Mouse (Mus musculus) limb, embryonic 14.5 days (tissue): Measurements from ENCODE around the gene Nfix. TPM values are rescaled to one million over a fixed set of nuclear protein-coding genes. Genes with fewer than 3 reads are reported as not detected.

ENCODE experiments used
- ATAC-seq: fragments of 200-750 bp; cut with Nextera tagmentation; 2 replicates; pipeline ENCODE4 v1.8.0; 2017; ENCODE audit warnings: low read depth, moderate number of reproducible peaks, moderate TSS enrichment; ENCODE audit not compliant: low FRiP score
- DNase-seq: peaks from one replicate; pipeline ENCODE4 v3.0.0-alpha.2; 2015; ENCODE audit warnings: low spot score
- H3K27ac ChIP-seq: fragments of 300-500 bp; sonication (generic); replicated peaks from 2 replicates; pipeline ENCODE4 v1.5.1; 2014; ENCODE audit warnings: low read depth, mild to moderate bottlenecking, low read length, moderate library complexity, mixed read lengths
- H3K27me3 ChIP-seq: fragments of 300-500 bp; sonication (generic); 2 replicates; pipeline ENCODE4 v1.6.1; 2014; ENCODE audit warnings: low read length, mixed read lengths; ENCODE audit not compliant: control insufficient read depth, insufficient read depth
- H3K36me3 ChIP-seq: fragments of 300-500 bp; sonication (generic); 2 replicates; pipeline ENCODE4 v1.6.1; 2014; ENCODE audit warnings: mild to moderate bottlenecking, low read length, moderate library complexity, mixed read lengths; ENCODE audit not compliant: control insufficient read depth, insufficient read depth
- H3K4me1 ChIP-seq: fragments of 300-500 bp; sonication (generic); 2 replicates; pipeline ENCODE4 v1.6.1; 2014; ENCODE audit warnings: antibody characterized with exemption, low read length, mixed read lengths; ENCODE audit not compliant: control insufficient read depth, insufficient read depth
- H3K4me2 ChIP-seq: fragments of 300-500 bp; sonication (generic); replicated peaks from 2 replicates; pipeline ENCODE4 v1.6.1; 2014; ENCODE audit warnings: low read depth, mild to moderate bottlenecking, low read length, moderate library complexity; ENCODE audit not compliant: severe bottlenecking
- H3K4me3 ChIP-seq: fragments of 300-500 bp; sonication (generic); replicated peaks from 2 replicates; pipeline ENCODE4 v1.5.1; 2014; ENCODE audit warnings: low read length
- H3K9ac ChIP-seq: fragments of 300-500 bp; sonication (generic); 2 replicates; pipeline ENCODE4 v1.6.1; 2014; ENCODE audit warnings: mild to moderate bottlenecking, low read depth, low read length, moderate library complexity; ENCODE audit not compliant: severe bottlenecking
- H3K9me3 ChIP-seq: fragments of 300-500 bp; sonication (generic); 2 replicates; pipeline ENCODE4 v1.6.1; 2016; ENCODE audit warnings: low read length; ENCODE audit not compliant: control insufficient read depth
- POLR2A ChIP-seq: fragments of 200-500 bp; IDR thresholded peaks from 2 replicates; pipeline ENCODE4 v1.8.0; 2012; ENCODE audit warnings: inconsistent platforms, mild to moderate bottlenecking, moderate library complexity, borderline replicate concordance; ENCODE audit not compliant: insufficient read depth, insufficient read length; ENCODE audit errors: extremely low read depth
- WGBS: fragments of 180-500 bp; shearing (Covaris S2); extraction: QIAGEN DNeasy Blood & Tissue Kit; methylation state at CpG from one replicate; pipeline ENCODE4 v1.1.7; 2014; 5-methylcytosine and 5-hydroxymethylcytosine counted together
- polyA plus RNA-seq, 2 experiments: library from polyadenylated mRNA; depleted of rRNA in 1 of 2; stranded (reverse) in 1 of 2; unstranded in 1 of 2; fragments of >200 nt; fragmentation: Nextera tagmentation in 1 of 2; extraction: Ambion mirVana in 1 of 2; gene quantifications; 2 replicates each; pipeline versions ENCODE4 v1.2.1 to v1.2.3; 2012 to 2014

The Nfix gene
- polyA plus RNA-seq, 2 experiments = 81.2 to 100 TPM

DNA sequence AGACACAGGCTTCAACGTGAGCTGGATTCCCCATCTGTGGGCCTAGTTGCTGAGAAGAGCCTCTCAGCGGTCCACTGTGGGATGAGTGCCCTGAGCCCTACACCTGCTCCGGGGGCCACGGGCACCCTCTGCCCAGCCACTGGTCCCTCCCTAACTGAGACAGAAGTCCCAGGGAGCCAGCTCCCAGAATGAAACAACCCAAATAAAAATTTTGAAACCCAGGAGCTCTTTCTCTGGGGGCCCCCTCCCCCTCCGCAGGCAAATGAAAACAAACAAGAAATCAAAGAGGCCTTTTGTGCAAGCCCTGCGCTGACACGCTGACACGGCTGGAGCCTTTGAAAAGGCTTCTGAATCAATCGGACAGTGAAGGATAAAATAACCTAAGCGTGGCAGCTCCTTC, 34.5 kb downstream of the Nfix start:
- Histone ChIP-seq H3K4me2 (no peak overlapping the region), H3K27ac (no peak overlapping the region), H3K9ac (no peak overlapping the region), H3K4me1 (peaks cover 47% of the 10 kb centered on the region), H3K27me3 (no peaks in the 10 kb centered on the region), H3K36me3 (peaks cover 82% of the 10 kb centered on the region), H3K9me3 (no peaks in the 10 kb centered on the region), H3K4me3 (no peak overlapping the region)
- ATAC-seq = no peak
- 29% methylated on average over 10 of the region's 10 CpGs for WGBS
- no peak for DNase-seq
- no peak for TF ChIP-seq POLR2A

DNA sequence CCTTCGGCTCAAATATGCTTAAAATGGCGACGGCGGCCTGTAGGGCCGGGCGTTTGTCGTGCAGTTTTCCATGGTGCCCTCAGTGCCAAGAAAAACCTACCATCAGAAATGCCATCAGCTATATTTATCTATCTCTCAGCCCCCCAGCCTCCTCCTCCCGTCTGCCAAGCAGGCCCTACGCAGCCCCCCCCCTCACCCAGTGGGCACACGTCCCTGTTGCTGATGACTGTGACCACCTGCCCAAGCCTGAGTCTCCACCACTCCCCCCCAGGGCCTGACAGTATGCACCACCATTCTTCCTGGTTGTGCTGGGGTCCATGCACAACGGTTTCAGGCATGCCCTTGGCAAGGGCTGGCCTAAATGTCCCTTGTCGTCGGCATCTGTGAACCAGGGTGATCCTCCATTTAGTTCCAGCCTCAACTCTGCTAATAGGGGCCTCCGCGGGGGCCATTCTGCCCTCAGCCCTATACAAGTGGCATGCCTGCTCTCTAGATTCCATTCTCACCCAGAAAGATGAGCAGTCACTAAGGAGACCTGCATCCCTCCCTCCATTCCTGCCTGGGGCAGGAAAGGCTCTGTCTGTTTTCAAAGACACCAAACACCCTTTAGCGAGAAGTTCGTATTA, 35.2 kb downstream of the Nfix start:
- no peaks in the 10 kb centered on the region for H3K9me3 ChIP-seq
- H3K4me3 ChIP-seq = no peak overlapping the region
- peaks cover 46% of the 10 kb centered on the region for H3K4me1 ChIP-seq
- ATAC-seq = no peak
- no peak overlapping the region for H3K27ac ChIP-seq
- peaks cover 77% of the 10 kb centered on the region for H3K36me3 ChIP-seq
- 83% methylated on average over 17 of the region's 17 CpGs for WGBS
- no peak for DNase-seq
- TF ChIP-seq POLR2A = no peak
- no peak overlapping the region for H3K4me2 ChIP-seq
- no peaks in the 10 kb centered on the region for H3K27me3 ChIP-seq
- H3K9ac ChIP-seq = no peak overlapping the region

DNA sequence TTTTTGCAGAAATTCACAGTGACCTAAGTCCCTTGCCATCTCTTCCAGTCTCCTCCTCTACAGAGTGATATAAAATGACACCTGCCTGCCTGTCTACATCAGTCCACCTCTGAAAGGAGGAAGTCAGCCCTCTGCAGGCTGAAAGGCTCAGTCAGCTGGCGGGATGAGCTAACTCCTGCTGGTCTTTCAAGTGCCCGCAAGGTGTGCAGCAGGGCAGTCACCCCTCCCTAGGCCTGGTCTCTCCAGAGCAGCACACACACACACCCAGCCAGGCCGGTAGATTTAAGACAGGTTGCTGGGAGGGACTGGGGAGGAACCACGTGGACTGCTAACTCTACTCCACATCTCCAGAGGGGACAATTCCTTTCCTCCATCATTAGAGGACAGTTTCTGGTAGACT, 36.0 kb downstream of the Nfix start:
- H3K27ac ChIP-seq = no peak overlapping the region
- peaks cover 47% of the 10 kb centered on the region for H3K4me1 ChIP-seq
- ATAC-seq (no peak), DNase-seq (no peak)
- no peak overlapping the region for H3K9ac ChIP-seq
- no peaks in the 10 kb centered on the region for H3K9me3 ChIP-seq
- WGBS = 58% methylated on average over 4 of the region's 4 CpGs
- H3K4me3 ChIP-seq = no peak overlapping the region
- no peak for TF ChIP-seq POLR2A
- H3K36me3 ChIP-seq = peaks cover 76% of the 10 kb centered on the region
- no peaks in the 10 kb centered on the region for H3K27me3 ChIP-seq
- H3K4me2 ChIP-seq = no peak overlapping the region

DNA sequence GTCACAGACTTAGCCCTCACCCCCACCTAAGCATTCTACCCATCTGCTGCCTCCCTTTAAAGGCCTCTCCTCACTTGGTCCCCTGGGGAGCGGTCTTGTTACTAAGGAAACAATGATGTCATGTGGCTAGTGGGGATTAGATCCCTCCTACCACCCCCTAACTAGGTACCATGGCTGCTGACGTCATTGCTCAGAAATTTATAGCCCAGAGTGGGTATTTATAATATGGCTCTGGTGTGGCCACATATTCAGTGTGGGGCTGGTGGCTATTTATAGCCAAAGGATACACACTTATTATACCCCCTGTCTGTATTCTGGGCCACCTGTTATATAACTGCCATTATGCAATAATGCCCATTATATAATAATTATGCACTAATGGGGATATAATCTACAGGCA, 39.2 kb downstream of the Nfix start:
- 0 out of 2 replicates have a peak overlapping the region, but pooled peaks have one; percentile 14 for H3K27ac ChIP-seq
- TF ChIP-seq POLR2A = no peak
- ATAC-seq = peak; percentile 32; the same call in 1 of the 2 replicates
- H3K4me1 ChIP-seq = peaks cover 53% of the 10 kb centered on the region
- no peak overlapping the region for H3K9ac ChIP-seq
- peak; percentile 60 for DNase-seq
- no peaks in the 10 kb centered on the region for H3K27me3 ChIP-seq
- H3K4me3 ChIP-seq = no peak overlapping the region
- H3K9me3 ChIP-seq = no peaks in the 10 kb centered on the region
- peaks cover 76% of the 10 kb centered on the region for H3K36me3 ChIP-seq
- no peak overlapping the region for H3K4me2 ChIP-seq
- 17% methylated on average over 2 of the region's 2 CpGs for WGBS

DNA sequence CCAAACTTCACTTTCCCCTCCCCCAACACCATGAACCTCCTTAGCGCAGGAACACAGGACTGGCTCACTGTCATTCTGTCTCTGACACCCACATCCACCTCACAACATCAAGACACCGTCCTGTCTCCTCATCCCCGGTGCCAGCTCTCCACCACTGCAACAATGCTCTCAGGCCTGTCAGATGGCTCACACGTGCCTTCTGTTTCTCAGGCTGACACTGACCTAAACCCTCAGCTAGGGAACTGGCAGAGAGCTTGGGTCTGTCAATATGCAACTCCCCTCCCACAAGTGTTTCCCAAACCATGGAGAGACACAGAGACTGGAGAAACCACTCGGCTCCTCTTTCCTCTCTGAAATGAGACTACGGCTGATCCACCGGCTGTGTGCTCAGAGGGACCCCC, 39.7 kb downstream of the Nfix start:
- Histone ChIP-seq H3K36me3 (peaks cover 75% of the 10 kb centered on the region), H3K27me3 (no peaks in the 10 kb centered on the region), H3K4me3 (no peak overlapping the region), H3K4me1 (peaks cover 52% of the 10 kb centered on the region), H3K4me2 (no peak overlapping the region), H3K9ac (no peak overlapping the region), H3K27ac (no peak overlapping the region), H3K9me3 (no peaks in the 10 kb centered on the region)
- no peak for ATAC-seq
- TF ChIP-seq POLR2A = no peak
- 50% methylated on average over 7 of the region's 7 CpGs for WGBS
- DNase-seq = no peak

DNA sequence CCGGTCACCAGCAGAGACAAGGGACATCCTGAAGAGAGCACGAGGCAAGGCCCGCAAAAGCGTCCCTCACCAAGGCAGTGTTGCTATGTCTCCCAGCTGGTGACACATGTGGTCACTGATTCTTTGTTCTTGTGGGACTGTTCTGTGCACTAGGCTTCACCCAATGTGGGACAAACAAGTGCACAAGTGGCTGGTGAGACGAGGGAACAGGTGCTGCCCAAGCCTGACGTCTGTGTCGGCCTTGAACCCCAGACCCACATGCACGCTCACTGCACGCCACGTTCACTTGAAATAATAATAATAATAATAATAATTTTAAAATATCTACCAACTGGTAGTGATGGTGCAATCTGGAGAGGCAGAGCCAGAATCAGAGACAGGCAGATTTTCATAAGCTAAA, 40.4 kb downstream of the Nfix start:
- Histone ChIP-seq H3K27me3 (no peaks in the 10 kb centered on the region), H3K27ac (no peak overlapping the region), H3K4me2 (no peak overlapping the region), H3K36me3 (peaks cover 70% of the 10 kb centered on the region), H3K4me3 (no peak overlapping the region), H3K4me1 (peaks cover 49% of the 10 kb centered on the region), H3K9ac (no peak overlapping the region), H3K9me3 (no peaks in the 10 kb centered on the region)
- no peak for TF ChIP-seq POLR2A
- ATAC-seq (no peak), DNase-seq (no peak)
- WGBS = 86% methylated on average over 10 of the region's 10 CpGs
